Mouse (Mus musculus): ENCODE data around the gene Lemd1. TPM values are rescaled to one million over a fixed set of nuclear protein-coding genes. Genes with fewer than 3 reads are reported as not detected.

The Lemd1 gene
- not detected in 2 replicates for total RNA-seq (2015; ENCODE audit: low replicate concordance)
- total RNA-seq (2017; ENCODE audit: low replicate concordance): not detected in 2 replicates

DNA sequence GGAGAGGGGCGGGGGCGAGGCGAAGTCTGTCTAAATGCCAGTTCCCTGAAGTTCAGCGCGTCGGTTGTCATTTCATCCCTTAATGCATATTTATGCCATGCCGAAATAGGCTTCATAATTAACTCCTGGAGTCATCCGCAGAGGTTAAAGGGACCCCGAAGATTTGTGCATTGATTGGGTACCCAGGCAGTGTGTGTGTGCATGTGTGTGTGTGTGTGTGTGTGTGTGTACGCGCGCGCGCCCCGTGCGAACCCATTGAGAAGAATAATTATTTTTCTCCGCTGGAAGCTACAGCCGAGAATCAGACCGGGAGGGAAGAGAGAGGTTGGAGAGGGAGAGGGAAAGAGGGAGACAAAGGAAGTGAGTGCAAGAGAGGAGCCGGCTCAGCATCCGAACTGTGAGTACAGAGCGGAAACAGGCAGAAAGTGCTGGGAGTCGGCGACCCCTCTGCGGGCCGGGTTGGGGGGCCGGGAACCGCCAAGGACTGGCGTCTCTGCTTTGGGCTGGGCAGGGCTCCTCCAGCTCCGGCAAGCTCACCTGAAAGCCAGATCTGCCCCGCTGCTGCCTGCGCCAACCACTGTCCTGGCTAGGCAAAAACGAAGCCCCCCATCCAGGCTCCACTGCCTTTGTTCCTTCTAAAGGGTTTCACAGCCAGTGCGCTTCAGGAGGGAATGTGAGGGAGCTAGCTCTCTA, at the start of gene Lemd1, which contains the start of gene AC124108.1:
Lemd1 (plus strand) TSS at position 339 of the 693 bp plus-strand sequence.
AC124108.1 (plus strand) TSS at position 365 of the 693 bp plus-strand sequence.
- ATAC-seq (replicated peaks; ENCODE audit: low FRiP score, poor library complexity, severe bottlenecking): no peak

DNA sequence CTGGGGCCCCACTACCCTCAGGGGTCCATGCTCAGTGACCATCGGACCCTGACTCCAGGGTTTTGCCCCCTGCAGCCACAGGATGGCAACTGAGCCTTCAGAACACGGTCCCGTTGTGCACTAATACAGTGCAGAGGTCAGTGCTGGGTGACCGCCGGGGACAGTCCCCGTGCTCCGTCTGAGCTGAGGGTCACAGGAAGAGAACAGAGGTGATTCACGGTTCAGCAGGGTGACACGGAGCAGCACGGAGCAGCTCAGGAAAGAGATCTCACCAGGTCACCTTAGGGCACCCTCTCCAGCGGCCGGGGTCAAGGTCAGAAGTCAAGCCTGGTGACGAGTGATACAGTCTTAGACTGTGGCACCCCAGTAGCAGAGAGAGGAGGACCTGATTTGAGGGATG, 49.5 kb upstream of the Lemd1 start:
- no peak for ATAC-seq (replicated peaks; ENCODE audit: low FRiP score, poor library complexity, severe bottlenecking)

DNA sequence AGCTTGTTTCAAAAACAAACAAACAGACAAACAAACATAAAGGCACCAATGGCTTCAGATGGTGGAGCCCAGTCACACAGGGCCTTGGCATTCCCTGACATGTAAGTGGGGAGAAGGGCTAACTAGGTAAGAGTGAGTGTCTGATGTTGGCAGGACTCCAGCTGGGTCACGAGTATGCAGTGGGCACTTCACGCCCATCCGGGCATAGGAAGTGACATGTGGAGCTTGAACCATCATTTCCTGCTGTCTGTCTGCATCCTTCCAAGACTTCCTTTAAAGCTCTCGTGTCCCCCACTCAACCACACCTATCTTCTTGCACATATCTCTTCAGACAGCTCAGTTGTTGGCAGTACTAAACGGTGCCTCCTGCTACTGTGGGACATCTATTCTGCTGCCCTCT, 48.2 kb upstream of the Lemd1 start:
- no peak for ATAC-seq (replicated peaks; ENCODE audit: low FRiP score, poor library complexity, severe bottlenecking)

DNA sequence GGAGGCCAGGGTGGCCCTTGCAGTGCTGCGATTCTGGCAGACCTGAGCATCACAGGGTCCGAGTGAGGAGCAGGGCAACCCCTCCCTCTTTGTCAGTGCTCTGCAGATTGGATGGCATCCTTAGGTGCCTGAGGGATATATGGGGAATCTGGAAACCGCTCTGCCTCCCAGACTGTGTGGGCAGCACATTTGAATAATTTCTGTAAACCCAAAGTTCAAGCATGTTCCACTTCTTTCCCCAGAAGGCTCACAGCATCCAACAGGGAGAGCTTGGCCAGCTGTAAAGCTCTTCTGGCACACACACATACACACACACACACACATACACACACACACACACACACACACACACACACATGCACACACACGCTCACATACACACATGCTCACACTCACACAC, 47.5 kb upstream of the Lemd1 start:
- no peak for ATAC-seq (replicated peaks; ENCODE audit: low FRiP score, poor library complexity, severe bottlenecking)

DNA sequence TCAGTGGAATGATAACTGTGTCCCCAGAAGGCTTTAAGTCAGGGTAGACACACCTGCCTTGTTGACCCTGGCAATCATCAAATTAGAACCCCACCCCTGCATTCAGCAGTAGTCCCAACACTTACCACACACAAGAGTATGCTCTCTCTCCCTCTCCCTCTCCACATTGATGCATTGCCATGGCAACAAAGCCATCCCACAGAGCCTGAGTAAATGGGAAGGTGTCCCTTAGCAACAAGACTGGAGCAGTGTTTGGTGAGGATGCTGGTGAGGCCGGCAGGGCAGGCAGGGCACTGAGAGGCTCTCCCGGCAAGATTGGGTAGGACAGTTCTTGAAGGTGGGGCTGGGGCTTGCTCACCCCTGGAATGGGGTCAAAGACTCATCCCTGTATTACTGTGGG, 47.0 kb upstream of the Lemd1 start:
- no peak for ATAC-seq (replicated peaks; ENCODE audit: low FRiP score, poor library complexity, severe bottlenecking)

DNA sequence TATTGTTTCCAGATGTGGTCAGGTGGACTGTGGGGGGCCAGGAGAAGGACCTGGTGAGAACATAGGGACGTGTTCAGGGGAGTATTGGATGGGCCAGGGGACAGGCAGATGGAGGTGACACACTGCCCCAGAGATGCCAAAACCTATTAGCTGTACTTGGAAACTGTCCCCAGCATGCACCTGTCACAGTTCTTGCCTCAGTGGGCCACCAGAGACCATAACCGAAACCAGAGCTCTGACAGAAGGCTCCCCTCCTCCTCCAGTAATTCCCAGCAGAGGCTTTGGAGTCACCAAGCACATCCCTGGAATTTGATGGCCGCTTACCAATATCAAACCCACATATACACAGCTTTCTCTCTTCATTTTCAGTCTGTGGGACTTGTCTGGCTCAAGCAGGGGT, 46.4 kb upstream of the Lemd1 start:
- no peak for ATAC-seq (replicated peaks; ENCODE audit: low FRiP score, poor library complexity, severe bottlenecking)

DNA sequence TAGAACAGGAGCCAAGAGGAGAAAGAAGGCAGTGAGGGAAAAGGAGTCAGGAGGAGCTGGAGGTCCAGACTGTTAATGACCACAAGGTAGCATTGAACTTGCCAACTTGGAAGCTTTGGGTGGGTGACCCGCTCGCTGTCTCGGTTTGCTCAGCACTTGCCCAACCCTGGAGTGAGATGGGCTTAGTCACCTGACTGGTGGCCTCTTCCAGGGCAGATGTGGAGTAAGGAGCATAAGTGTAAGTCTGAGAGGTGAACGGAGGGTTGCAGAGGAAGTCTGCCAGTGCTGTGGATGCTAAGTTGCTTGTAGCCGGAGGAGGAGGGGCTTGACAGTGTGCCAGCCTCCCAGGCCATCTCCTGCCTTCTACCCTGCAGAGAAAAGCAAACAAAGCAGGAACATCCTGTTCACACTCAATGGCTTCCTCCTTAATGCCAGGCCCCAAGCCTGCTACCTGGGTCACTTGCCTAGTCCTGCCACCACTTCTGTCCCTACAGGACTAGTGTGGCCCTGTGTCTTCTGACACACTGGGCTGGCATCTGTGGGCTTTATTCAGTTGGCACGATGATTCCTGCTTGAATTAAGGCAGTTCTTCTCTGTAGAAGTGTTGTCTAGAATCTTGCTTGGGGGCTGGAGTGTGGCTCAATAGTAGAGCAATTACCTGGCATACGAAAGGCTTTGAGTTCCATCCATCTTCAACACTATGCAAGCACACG, 45.1 kb upstream of the Lemd1 start:
- ATAC-seq (replicated peaks; ENCODE audit: low FRiP score, poor library complexity, severe bottlenecking): no peak

DNA sequence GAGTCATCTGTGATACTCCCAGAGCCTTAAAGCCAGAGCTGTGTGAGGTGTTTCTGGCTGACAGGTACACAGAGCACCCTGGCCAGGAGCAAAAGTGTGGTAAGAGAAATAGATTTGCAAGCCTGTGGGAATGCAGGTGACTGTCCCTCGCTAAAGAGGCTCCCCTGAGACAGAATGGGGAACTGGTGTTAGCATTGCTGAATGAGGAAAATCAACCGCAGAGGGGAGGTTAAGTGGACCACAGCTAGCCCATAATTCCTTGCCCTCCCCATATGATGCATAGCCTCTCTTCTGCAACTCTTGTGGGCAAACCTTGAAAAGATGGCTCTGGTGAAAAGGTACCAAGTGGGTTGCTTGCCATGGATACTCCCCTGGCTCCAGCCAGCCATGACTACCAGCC, 41.8 kb upstream of the Lemd1 start:
- no peak for ATAC-seq (replicated peaks; ENCODE audit: low FRiP score, poor library complexity, severe bottlenecking)

DNA sequence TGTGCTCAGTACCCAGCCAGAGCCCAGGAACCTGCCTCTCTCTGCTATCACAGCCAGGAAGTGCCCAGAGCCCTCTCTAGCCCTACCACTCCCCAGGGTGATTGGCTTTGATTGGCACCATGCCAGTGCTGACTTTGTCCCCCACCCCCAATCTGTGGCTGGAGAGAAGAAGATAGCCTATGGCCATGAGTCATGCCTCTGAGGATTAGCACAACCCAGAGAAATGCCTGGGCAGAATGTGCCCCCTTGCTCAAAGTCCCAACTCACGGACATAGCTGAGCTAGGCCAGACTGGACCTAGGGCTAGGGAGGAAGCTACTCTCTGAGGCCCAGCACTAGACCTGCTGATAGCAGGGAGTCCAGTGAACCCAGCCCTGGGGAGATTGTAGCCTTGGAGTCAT, 41.1 kb upstream of the Lemd1 start:
- ATAC-seq (replicated peaks; ENCODE audit: low FRiP score, poor library complexity, severe bottlenecking): no peak

DNA sequence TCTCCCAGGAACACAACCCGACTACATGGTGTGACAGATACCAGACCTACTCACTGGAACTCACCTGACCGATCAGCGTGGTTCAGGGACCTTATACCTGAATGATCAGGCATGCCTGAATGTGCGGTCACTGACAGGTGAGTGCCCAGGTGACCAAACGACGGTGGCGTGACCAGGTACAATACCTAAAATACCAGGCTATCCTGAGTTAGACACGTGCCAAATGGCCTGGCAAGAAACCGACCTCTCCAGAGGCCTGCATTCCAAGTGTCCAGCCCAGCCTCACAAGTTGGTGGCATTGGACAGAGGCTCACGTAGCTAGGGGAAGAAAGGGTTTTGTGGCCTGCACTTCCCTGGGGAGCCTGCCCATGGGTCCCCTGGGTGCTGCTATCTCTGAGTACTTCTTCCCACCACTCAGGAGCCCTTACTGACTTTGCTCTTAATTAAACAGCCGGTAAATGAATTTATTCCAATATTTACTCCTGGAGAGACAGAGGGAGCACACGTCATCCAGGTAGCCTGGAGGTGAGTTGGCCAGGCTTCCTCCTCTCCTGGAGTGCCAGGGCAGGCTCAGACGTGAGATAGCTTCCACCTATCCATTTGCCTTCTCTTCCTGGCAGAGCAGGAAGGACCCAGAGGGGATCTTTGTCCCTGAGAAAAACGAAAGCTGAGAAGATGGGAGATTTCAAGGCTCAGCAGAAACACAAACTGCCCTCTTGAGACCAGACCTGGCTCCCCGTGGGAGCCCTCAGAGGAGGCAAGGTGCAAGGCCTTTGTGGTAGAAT, 40.2 kb upstream of the Lemd1 start:
- no peak for ATAC-seq (replicated peaks; ENCODE audit: low FRiP score, poor library complexity, severe bottlenecking)

DNA sequence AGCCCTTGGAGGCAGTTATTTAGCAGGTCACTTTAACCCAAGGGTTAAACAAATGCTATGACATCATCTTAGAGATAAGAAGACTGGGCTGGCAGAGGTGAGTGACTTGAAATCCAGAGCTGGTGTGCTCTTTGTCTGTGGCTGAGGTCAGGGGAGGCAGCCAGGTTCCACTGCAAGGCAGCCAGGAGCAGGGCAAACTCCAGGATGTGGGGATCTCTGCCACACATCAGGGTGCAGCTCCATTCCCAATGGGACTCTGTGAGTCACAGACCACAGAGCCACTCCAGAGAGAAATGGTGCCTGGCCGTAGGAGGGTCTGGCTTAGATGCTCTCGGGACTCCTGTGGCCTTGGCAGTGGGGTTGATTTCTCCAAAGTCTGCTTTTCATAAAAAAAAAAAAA, 39.3 kb upstream of the Lemd1 start:
- ATAC-seq (replicated peaks; ENCODE audit: low FRiP score, poor library complexity, severe bottlenecking): no peak

DNA sequence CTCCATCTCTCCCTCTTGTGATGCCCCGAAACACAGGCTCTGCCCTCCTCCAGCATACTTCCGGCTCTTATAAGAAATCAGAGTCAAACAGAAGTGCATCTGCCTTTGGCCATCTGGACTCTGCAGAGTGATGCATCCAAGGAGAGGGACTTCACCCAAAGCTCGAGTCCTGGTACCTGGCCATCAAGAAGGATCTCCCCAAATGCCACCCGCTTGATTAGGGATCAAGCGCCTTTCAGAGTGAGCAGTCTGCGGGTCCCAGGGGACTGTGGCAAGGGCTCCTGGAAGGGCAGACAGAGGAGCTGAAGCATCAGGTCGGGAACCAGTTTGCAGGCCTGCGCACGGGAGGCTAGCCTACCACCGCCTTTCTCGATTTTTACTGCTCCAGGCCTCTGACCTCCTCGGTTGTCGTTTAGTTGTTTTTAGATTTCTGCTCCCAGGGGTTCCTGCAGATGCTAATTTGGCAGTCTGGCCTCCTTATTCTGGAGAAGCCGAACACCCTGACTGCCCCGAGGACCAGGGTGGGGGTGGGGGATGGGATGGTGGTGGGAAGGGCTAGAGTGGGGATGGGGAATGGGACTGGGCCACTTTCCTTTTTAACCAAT, 38.0 kb upstream of the Lemd1 start:
- ATAC-seq (replicated peaks; ENCODE audit: low FRiP score, poor library complexity, severe bottlenecking): no peak

DNA sequence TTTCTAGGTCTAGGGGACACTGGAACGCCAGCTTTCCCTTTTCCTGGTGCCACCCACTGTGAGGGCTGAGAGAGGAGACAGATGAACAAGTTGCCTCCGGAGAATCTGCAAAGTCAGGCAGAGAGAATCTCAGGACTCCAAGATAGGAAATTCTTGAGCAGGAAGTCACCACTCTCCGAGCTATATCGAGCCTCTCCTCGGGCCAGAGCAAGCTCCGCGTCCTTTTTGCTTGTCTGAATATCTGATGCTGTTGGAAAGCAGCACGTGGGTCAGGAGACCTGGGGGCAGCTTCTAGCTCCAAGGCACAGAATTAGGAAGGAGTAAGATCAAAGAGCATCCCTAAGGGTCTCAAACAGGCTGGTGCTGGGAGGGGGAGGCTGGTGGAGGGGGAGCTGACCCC, 37.5 kb upstream of the Lemd1 start:
- ATAC-seq (replicated peaks; ENCODE audit: low FRiP score, poor library complexity, severe bottlenecking): no peak

DNA sequence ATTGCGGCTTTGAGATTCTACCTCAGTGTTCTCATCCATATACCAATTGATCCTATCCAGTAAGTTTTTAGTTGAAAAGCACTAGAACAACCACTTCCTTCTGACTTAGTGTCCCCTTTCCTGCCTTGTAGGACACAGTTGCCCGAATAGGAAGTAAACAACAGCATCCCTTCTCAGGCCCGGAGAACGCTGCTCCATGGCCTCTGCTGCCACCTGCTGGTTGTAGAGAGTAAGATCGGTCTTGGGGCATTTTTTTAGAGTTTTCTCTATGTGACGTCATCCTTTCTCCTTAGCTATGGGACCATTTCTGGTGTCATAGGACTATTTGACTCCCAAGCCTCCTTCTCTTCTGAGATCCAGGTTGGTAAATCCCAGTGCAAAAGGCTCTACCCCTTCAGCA, 35.5 kb upstream of the Lemd1 start:
- peak; percentile 81 for ATAC-seq (replicated peaks; ENCODE audit: low FRiP score, poor library complexity, severe bottlenecking)

DNA sequence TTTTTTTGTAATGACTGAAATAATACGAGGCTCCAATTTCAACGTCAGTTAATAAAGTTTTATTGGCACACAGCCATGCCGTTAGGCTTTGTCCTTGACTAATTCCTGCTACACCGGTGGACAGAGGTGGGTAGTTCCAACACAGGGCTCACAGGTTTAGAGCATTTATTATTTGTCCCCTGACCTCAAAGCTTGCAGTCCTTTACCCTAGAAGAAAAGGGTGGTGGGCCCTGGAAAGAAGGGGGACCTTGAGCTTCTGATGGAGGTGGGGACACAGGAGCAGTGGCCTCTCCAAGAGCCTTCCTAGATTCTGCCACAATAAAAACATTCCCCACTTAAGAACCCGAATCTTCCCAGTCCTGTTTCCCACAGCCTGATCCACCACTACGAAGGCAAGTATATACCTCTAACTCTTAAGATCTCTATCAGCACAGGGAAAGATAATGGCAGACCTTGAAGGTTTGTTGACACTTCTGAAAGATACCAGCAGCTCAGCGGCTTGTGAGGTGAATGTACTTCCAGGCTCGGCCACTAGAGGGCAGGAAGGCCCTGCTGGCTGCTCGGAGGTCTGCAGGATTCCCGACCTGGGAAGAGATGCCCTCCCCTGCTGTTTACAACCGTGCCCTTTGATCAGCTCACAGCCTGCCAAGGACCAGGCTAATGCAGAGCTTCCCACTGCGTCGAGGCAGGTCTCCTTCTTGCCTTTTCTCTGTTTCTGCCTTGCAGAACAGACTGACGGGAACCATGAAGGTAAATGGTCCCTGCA, 34.0 kb upstream of the Lemd1 start:
- peak; percentile 74 for ATAC-seq (replicated peaks; ENCODE audit: low FRiP score, poor library complexity, severe bottlenecking)

DNA sequence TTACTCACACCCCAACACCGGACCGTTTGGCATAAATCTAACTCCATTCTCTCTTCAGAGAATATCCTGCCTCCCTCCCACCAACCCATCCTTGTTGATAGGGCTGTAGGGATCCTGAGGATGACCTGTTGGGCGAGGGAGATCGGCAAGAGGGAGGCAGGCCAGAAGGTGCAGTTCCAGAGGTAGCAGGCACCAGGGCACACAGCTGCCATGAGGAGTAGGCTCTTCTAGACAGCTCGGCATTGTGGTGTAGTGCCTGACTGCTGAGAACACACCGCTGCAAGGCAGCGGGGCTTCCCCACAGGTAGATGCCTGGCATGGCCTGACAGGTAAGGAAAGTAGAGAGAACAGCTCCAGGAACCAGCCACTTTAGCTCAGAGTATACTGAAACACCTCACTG, 33.4 kb upstream of the Lemd1 start:
- ATAC-seq (replicated peaks; ENCODE audit: low FRiP score, poor library complexity, severe bottlenecking): no peak

DNA sequence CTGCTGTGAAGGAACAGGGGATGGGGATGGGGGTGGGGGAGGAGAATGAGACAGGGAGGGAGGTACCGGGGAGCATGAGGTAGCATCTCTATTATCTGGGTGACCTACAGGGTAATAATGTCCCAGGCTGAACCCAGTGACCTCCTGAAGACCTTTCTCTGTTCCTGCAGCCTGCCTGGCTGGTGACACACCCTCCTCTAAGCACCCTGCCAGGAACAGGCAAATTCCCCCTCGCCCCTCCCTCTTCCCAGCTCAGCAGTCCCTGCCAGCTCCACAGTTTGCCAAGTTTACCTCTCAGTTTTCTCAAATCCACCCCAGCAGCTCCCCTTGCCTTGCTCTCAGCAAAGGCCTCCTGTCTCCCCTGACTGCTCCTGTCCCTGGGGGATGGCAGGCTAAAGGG, 32.5 kb upstream of the Lemd1 start:
- no peak for ATAC-seq (replicated peaks; ENCODE audit: low FRiP score, poor library complexity, severe bottlenecking)

DNA sequence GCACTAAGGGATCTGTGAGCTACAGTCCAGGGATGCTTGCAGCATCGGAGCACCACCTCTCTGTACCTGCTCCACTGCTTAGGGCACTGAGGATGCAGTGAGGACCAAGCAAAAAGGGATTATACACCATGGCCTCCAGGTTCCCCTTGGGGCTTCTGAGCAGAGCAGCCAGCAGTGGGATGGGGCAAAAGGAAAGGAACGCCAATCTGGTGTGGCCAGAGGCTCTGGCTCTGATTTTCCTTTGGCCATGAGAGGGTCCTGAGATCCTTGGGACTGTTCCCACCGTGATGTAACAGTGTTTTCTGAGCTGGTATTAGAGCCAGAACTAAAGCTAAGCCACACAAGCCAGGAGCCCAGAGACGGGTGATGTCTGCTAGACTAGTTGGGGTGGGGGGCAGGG, 31.6 kb upstream of the Lemd1 start:
- ATAC-seq (replicated peaks; ENCODE audit: low FRiP score, poor library complexity, severe bottlenecking): no peak

DNA sequence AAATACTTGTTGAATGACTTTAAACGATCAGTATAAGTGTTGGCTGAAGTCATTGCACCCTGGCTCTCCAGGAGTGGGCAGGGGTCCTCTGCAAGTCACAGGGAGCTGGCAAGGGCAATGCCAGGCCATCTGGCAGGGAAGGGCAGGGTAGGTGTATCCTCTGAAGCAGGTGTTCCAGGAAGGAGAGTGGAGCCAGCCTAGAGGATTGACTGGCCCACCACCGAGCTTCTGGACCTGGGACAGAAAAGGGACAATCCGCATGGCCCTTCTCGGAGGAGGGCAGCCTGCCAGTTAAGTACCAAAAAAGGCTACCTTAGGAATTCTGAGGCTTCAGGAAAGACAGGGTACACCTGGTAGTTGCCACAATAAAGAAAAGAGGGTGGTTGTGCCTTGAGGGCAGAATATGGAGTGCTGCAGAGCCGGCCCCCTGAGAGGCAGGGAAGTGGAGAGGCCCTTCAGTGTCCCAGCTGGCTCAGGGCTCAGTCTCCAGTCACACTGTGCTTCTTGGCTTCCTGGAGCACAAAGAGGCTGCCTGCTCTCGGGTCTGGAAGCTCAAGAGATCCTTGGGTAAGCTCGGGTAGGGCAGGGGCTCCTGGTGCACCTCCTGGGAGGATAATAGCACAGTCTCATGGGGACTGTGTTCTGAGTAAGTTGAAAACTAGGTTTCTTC, 29.9 kb upstream of the Lemd1 start:
- ATAC-seq (replicated peaks; ENCODE audit: low FRiP score, poor library complexity, severe bottlenecking): no peak
